Mouse (Mus musculus) v-Abl transformed pro-B cells (cell line): Measurements from ENCODE around the gene Ptprm.

Source experiments
- in situ Hi-C, 2 experiments: fragments of 400-800 bp; cut with MboI; formaldehyde crosslinking; loops; one replicate each; pipeline ENCODE4 v1.15.1; 2025; ENCODE audit not compliant: unreplicated experiment in 2 of 2

Gene Ptprm

DNA sequence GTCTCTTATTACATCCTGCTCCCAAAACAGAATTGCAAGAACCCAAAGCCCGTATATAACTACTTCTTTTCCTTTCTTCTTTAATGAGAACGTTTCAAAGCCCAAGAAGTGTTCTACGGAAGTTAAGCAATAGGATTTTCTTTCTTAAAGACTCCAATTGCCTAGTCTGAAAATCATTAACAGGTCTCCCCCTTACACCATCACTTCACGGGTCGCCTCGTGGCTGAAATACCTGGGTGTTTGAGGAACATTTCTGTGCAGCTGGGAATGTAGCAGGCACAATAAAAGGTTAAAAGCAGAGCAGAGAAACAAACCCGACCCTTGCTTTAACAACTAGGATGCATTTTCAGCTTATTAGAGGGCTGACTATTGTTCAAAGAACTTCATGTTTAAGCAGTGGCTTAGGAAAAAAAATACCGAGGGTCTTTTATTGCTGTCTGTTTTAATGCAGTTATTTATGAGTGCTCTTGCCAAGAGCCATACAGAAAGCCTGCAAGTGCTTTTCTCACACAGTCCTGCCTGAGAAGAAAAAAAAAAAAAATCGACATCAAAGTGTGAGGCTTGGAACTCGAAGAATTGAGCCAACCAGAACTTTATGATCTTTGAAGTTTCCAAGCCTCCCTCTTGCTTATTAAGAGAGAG, 657.6 kb downstream of the Ptprm start:
- in situ Hi-C loops, result no loop called here

DNA sequence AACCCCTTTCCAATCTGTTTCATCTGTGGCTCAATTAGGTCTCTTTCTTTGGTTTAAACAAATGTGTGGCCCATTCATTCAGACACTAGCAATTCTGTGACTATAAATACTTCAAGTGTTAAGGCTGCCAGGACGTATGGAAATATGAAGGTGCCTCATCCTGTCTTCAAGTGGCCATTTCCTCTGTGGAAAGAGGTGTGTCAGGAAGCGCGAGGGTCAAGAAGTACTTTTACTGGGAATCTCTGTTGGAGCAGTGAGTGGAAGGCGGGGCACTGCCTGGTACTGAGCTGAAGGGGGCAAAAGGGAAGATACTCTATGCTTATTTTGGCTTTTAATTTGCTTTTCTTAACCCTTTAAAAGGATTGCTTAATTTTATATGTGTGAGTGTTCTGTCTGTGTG, 659.9 kb downstream of the Ptprm start:
- in situ Hi-C loops, result no loop called here

DNA sequence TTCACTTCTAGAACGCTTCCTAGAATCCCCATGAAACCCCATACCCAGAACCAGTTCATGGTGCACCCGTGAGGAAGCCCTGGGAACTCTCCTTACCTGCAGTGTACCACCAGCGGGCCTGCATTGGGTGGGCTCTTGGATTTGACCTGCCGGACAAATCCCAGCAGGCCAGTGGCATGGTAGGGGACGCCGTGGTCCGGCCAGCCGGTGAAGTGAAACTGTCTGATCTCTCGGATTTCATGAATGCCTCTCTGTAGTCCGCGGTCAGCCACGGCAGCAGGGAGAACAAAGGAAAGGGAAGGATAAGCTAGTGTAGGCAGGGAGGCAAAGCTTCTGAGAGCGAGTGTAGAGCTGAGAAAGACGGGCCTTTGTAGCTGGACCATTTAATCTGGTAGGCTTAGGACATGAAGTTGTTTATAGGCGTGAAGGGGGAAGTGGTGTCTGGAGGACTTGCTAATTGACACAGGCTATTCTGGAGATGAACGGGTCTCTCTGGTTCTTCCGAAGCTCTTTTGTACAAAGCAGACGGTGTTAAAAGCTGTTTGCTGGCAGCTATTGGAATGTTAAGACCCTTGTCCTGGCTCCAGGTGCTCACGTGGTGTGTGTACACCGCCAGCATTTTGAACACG, 660.5 kb downstream of the Ptprm start:
- in situ Hi-C loops, result no loop called here

DNA sequence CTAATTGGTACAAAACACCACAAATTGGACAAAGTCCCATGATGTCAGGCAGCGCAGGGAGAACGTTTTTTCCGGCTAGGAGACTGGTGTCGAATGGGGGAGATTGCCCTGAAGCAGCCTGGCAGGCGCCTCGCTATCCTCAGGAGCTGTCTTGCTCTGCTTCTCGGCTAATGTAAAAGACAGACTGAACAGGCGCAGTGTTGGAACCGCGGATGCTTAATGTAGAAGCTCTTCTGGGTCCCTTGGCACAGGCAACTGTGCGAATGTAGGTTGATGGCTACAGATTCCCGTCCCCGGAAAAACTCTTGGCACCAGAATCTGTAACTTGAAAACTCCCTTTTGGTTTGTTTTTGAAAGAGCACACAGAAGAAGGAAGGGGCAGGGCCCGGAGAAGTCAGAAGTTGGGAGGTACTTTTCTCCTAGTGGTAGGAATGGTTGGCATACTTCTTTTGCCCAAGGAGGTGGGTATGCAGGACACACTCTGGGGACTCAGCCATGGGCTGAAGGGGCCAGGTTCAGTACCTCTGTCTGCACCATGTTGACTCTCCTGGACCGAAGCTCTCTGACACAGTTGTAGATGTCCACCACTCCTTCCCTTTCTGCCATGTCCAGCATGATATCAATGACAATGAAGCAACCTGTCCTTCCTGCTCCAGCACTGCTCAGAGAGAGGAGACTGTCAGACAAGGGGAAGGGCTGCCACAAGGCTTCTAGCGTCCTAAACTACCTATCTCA, 661.1 kb downstream of the Ptprm start:
- in situ Hi-C loops, result no loop called here

DNA sequence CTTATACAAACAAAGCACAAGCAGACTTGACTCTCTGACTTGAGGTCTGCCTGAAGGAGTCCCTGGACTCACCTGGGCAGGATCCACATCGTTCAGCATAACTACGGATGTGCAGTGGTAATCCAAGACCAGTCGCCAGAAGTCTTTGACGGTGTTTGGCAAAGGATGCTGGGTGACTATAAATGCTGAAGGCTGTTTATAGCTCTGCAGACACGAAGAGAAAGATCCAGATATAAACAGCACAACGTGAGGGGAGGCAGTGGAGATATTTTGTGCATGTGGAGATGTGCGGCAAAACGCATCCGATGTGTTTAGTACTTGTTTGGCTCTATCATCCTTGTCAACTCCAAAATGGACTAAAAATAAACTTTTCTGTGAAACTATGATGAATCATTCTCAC, 666.1 kb downstream of the Ptprm start:
- in situ Hi-C loops, result no loop called here

DNA sequence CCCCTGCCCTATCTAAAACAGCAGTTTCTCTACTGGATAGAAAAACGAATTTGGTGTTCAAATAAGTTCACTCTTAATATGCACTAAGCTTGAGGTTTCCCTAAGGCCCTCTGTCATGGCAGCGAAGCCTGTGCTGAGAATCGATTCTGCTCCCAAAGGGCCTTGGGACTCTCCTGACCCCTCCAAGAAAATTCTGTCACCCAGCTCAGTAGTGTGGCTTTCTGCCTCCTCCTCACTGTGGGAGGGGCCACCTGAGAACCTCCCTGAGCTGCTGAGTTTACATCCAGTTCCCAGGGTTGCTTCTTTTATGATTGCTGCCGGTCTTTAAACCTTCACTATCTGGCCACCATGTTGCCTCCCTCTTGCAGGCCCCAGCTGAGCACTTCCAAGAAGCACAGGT, 666.7 kb downstream of the Ptprm start:
- in situ Hi-C loops, result no loop called here

DNA sequence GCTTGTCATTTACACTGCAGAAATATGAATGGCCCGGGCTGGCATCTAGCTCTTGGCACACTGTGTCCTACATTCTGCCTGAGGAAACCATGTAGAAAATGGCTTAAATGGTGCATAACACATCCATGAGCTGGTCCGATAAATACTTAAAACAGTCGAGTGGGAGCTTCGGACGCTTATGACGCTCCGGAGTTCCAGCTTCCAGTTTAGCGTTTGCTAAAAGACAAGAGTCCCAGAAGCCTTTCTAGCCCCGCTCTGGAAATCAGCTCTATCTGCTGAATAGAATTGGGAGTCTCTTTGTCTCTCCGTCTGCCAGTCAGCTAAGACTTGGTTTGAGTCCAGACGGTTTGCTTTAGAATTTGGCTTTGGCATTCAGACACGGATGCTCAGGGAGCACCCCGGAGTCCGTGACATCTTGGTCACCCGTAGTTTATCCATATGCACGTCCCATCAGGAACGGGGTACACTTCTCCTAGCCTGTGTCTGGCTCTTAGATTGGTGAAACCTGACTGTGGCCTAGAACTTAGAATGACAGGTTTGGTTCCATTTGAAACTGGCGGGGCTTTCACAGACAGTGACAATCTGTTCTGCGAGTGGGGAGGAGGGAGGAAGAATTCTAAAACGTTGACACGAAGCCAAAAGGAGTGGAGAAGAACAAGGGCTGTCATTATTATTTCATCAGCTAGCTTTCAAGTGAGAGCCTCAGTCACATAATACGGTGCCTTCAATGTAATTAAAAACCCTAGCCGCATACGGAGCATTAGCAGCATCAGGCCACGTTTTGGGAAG, 667.4 kb downstream of the Ptprm start:
- in situ Hi-C loops, result no loop called here

DNA sequence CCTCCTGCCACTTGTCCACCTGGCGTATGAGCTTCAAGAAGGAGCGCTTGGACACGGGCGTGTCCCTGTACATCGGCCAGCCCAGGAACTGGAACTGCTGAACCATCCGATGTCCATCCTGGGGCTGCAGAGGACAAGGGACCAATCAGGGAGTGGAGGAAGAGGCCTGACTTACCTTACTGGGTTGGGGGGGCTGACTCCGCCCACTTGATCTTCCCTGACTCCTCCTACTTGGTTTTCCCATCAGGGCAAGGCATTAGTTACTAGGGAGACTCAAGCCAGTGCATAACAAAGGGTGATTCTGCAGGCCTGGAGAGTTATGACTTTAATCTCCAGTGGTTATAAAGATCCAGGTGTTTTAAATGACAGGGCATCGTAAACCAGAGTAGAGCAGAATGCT, 670.8 kb downstream of the Ptprm start:
- in situ Hi-C loops, result no loop called here

DNA sequence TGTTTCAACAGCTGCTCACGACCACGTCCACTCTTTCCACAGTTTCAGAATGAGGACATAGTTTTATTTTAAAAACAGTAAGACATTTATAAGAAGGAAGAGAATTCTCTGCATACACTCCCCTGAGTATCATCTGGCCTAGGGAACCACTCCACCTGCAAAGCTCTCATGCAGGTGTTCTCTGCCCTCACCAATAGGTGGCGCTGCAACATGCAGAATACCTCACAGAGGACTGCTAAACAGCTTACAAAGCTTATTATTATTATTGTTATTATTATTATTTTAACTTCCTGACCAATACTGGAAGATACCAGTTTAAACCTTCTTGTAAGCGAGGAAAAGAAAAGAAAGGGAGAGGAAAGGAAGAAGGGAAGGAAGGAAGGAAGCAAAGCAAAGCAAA, 673.6 kb downstream of the Ptprm start:
- in situ Hi-C loops, result no loop called here

DNA sequence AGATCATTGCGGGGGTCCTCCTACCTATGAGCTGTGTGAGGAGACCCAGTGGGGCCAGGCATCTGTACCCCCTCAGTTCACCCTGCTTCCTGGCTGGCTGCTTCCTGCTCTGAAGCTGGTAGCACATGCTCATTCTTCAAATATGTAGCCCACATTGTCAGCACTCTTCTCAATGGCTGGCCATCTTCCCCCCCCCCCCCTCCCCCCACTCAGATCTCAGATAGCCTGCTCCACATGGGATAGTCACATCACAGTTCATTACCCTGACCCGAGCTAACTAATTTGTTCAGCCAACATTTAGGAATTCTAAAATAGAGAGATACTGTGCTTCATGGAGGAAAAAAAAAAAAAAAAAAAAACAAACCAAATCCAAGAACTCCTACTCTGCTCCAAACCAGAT, 679.6 kb downstream of the Ptprm start:
- in situ Hi-C loops, result no loop called here

DNA sequence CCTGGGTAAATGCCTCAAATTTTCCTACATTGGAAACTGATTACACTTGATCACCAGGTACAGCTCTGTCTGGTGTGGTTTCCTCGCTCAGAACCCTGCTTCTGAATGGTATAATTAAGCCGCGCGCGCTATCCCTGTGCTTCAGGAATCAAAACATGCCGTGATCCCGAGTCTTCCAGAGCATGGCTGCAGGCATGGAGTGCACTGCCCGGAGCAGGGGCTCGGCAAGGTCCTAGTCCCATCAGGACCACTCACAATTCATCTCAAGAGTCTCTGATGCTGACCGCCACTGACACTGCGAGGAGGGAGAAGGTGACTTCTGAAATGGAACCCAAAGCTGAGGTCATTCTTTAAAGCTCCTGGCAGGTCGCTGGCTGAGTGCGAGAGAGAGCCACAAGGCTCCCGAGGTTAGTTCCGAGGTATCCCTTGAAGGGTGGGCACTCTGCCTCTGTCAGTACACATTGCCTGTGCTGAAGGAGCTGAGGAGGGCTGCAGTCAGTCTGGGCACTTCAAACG, 682.5 kb downstream of the Ptprm start:
- in situ Hi-C loops, result no loop called here

DNA sequence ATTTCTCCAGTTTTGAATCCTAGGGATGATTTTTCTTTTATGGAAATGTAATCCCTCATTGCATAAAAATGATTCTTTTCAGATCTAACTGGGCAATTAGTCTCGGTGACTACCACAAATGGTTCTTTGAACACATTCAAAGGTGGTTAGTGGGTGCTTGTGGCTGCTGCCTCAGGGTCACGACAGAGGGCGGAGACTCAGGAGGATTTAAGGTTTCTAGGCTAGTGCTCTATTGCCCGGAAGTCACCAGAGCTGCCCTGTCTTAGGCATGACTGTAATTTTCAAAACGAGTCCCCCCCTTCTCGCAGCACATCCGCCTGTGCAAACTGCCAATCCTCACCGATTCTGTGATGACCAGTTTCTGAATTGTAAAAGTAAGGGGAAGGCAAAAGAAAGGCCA, 683.0 kb downstream of the Ptprm start:
- in situ Hi-C loops, result no loop called here

DNA sequence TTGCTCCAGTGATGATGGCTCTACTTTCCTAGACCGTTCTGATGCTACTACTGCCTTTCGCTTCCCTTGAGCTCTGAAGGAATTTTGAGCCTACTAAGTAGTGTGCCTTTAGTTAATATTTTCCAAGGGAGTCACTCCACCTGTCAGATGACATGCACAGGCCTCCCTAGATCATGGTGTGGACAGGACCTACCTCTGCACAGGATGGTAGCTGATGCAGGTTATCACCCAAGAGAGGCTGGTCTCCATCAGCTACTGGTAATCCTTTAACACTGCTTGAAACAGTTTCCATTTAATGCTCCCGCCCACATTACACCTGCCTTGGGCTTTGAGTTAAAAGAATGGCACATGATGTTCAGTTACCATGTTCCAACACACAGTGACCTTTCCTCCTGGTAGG, 688.5 kb downstream of the Ptprm start:
- in situ Hi-C loops, result no loop called here

DNA sequence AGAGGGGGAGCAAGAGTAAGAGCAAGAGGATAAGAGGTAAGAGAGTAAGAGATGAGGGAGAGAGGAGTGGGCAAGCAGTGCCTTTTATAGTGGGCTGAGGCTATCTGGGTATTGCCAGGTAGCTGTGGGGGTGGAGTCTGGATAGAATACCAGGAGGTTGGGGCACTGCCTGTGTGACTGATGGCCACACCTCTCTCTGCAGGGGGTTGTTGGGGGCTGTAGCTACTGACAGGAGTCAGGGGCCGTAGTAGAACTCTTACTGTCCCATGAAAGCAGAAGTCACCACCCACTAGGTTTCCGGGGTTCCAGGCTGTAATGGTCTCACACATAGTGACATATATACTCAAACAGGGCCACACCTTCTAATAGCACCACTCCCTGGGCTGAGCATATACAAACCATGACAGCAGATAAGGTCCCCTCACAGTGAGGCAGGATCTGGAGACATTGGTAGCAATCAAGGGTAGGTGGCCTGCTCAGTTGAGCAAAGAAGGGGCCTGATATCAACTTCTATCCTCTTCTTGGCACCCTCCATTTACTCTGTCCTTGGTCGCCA, 689.0 kb downstream of the Ptprm start:
- in situ Hi-C loops, result no loop called here

DNA sequence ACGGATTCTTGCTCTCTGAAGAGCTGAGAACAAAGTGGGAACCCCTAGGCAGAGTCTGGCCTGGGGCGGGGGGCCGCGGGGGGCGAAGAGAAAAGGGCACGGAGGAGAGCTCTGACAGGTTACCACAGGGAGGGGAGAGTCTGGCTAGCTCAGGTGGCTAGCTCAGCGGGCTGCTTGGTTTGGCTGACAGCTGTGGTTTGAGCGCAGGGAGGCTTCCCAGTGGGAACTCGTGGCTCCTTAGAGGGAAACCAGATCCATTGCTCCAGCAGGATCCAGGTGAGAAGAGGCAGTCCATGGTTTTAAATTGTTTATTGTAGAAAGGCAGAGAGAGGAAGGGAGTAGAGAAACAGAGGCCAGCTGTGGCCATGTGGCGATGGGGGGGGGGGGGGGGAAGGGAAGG, 689.5 kb downstream of the Ptprm start:
- in situ Hi-C loops, result no loop called here

DNA sequence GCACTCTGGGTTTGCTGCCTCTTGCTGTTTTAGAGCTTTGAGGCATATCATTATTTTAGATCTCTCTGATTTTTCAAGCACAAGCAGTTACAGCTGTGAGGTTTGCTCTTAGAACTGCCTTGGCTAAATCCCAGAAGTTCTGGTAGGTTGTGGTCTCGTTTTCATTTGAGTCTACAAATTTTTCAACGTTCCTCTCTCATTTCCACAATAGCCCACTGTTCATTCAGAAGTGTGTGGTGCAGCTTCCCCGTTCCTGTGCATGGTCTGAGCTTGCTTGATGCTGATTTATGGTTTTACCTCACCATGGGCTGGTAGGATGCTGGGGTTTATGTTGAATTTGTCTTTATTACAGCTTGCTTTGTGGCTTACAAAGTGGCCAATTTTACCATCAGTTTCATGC, 695.0 kb downstream of the Ptprm start:
- in situ Hi-C loops, result no loop called here

DNA sequence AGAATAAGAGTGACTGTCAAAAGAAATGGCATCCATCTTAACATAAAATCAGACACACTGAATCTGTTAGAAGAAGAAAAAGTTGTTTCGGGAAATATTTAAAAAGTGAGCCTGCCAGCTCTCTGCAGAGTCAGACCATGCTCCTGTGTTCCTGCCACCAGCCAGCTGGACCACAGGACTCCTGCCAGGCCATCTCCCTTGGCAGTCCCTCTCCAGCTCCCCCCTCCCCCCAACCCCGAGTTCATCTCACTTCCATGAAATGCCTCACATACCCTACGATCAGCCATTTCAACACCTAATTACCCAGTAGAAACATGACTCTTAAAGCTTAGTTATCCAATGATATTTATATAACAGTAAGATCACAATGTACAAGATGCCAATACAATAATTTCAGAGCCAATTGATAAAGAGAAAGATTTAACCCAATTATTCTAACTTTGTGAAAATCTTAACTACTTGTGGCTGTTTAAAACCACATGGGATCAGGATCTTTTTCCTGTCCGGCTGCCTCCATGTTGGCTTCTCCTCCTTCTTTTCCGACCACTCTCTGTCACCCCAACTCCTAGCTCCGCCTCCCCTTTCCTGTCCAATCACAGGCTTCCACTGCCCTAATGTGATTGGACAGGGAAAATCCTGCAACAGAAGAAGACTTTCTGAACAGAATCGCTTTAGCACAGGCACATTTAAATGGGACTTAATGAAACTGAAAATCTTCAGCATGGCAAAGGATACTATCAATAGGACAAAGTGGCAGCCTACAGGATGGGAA, 716.1 kb downstream of the Ptprm start:
- in situ Hi-C loops, result no loop called here

DNA sequence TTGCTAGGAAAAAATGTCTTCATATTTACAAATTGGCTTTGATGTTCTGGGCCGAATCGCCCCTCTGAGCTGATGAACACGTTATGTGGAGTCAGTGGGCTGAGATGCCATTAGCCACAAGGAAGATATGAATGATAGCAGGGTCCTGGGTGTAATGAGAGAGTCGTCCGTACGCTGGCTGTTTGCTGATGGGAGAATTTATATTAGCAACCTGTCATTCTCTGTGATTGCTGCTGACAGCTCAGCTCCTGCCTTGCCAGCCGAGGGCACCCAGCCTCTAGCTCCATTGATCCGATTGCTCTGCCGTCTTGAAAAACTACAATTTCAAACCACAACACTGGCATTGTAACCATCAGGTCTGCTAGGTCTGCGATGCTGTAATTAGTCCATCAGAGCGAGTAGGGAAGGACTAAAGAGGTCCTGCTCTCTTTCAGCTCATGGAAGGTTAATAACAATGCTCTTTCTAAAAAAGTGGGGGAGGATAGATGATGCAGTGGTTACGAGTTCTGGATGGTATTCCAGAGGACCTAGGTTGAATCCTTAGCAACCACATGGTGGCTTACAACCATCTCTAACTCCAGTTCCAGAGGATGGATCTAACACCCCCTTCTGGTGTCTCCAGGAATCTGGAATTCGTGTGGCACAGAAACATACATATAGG, 734.1 kb downstream of the Ptprm start:
- in situ Hi-C loops, result no loop called here

DNA sequence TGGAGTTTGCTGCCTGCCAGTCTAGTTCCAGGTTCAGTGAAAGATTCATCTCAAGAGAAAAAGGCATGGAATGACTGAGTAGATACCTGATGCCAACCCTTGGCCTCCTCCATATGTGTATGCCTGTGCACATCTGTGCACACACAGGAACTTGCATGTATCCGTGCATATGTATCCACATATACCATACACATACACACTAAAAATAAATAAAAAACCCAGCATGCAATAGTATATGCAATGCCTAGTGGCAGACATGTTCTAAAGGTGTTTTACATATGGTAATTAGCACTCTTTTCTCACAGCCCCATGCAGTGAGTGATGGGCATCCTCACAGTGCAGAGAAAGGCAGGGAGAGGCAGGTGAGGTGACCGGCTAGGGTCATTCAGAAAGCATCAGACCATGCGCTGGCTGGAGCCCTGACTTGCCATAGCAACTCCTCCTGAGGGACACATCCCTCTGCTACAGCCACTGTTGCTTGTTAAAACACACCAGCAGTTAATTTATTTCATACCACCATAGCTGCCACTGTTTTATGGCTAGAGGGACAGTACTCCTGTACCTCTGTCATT, 734.9 kb downstream of the Ptprm start:
- in situ Hi-C loops, result no loop called here
